Mouse (Mus musculus): ENCODE measurements around the gene Pnpla1.

GRCm38 (mm10) chr17:28843665-28844064 is 14.5 kb upstream of the Pnpla1 start:
- TF ChIP-seq CTCF (IDR thresholded peaks at IDR 0.05) (no peak), EP300 (IDR thresholded peaks at IDR 0.05) (no peak)

Measured in lung, postnatal 0 days (tissue).